Mouse (Mus musculus) lung, postnatal 25 days (tissue): ENCODE measurements around the gene Ubap1.

Experiments
- DNase-seq: peaks from one replicate; pipeline ENCODE4 v3.0.0; 2022; ENCODE audit warnings: low spot score

Gene Ubap1

GRCm38 (mm10) chr4:41416966-41417365 is 68.2 kb downstream of the Ubap1 start:
- no peak for DNase-seq

- DNase-seq: no peak
Measured at GRCm38 (mm10) chr4:41438931-41439330, 90.1 kb downstream of the Ubap1 start.
